Mouse (Mus musculus): Measurements from ENCODE around the gene Pdia6. TPM values are rescaled to one million over a fixed set of nuclear protein-coding genes. Genes with fewer than 3 reads are reported as not detected.
A peak's percentile ranks its signal among the peaks of the same experiment; 100 is the strongest.

Gene Pdia6
- polyA plus RNA-seq, 1 experiment: 76.8 TPM

DNA sequence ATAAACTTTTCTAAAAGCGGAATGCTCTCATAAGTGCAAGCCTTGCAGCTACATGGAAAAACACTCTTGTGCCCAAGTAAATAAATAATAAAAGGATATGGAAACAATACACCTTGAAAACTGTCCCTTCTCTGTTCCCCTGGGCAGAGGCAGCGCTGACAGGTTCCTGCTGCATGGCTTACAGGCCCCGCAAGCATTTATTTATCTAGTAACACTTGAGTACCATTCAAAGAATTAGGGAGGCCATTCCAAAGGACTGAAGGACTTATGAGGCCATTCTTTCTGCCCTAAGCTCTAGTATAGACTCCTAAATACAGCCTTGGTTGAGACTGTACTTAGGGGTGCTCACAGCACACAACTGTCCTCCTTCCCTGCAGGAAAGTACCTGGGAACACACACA is 52.1 kb downstream of the Pdia6 start:
- H3K4me1 ChIP-seq (ENCODE audit: control insufficient read depth, insufficient read depth, low read length): peaks cover 3% of the 10 kb centered on the region; the same call in 1 of the 2 replicates
- H3K4me3 ChIP-seq (replicated peaks; ENCODE audit: extremely low read depth, low read depth, low read length): no peak overlapping the region
- WGBS: 54% methylated on average over 3 of the region's 3 CpGs
- TF ChIP-seq POLR2A (IDR thresholded peaks at IDR 0.05; ENCODE audit: borderline replicate concordance, extremely low read depth, low read depth, low read length) (no peak), CTCF (IDR thresholded peaks at IDR 0.05; ENCODE audit: insufficient read depth, low read length) (no peak)
- no peak for DNase-seq

DNA sequence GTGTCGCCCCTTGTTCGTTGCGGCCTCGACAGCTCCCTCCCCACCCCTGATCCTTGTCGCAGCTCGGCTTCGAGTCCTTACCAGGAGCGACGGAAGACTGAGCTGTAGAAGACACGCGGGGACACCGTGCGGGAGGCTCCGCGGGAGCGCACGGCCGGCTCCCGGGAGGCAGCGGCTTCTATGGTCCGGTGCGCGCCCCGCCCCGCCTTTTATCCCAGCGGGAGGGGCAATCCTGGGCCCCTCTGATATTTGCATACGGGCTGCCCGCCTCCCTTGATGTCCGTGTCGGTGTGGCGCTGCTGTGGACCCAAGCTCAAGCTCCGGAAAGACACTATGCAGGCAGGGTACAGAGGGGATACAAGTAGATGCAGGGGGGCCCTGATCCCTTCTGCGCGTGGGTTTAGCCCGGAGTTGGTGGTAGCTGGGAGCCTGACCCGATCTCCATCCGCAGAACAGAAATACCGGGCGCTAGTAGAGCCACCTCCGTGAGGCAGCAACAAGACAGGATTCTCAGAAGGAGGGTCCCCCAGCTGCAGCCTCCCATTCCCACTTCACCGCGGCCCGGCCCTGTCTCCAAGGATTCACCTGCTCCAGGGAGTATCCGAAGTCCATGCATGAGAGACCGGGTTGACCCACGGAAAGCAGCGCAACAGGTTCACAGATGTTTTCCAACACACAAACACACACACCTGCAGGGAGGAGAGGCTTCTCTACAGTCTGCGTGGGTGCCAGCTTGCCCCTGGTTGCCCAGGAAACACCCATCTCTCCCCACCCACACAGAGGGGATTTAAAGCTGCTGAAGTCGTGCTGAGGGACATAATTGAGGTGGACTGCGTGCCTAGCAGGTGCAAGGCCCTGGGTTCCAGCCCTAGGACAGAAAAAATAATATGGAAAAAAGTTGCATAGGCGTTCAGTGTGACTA is 58.5 kb downstream of the Pdia6 start:
- TF ChIP-seq POLR2A (IDR thresholded peaks at IDR 0.05; ENCODE audit: borderline replicate concordance, extremely low read depth, low read depth, low read length): peak; percentile 73; the same call in 1 of the 2 replicates
- TF ChIP-seq CTCF (IDR thresholded peaks at IDR 0.05; ENCODE audit: insufficient read depth, low read length): no peak
- H3K4me1 ChIP-seq (ENCODE audit: control insufficient read depth, insufficient read depth, low read length): no peaks in the 10 kb centered on the region
- H3K4me3 ChIP-seq (replicated peaks; ENCODE audit: extremely low read depth, low read depth, low read length): peak overlapping the region; percentile 78
- peak; percentile 65 for DNase-seq
- WGBS: 5% methylated on average over 51 of the region's 51 CpGs

DNA sequence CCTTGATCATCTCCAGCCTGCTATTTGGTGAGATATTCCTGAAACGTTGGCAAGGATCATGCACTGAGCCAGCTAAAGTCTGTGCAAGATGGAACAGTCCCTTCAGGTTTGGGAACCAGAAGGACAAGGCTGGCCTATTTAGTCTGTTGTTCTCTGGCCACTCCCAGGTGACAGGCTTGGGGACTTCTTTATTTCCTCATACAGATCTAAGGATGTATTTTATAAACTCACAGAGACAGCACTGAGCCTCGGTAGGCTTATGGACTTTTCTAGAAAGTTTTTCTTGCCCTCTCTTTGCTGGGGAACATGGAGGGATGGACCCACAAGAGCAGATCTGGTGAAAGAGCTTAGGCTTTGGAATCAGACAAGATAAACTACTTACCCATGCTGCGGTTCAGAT is 62.9 kb downstream of the Pdia6 start, which contains the start of gene Atp6v1c2:
Atp6v1c2 (minus strand) TSS at position 101 of the 400 bp plus-strand sequence.
- Histone ChIP-seq H3K4me1 (ENCODE audit: control insufficient read depth, insufficient read depth, low read length) (no peaks in the 10 kb centered on the region), H3K4me3 (replicated peaks; ENCODE audit: extremely low read depth, low read depth, low read length) (no peak within 1 kb of the TSS)
- DNase-seq: no peak
- TF ChIP-seq CTCF (IDR thresholded peaks at IDR 0.05; ENCODE audit: insufficient read depth, low read length) (no peak), POLR2A (IDR thresholded peaks at IDR 0.05; ENCODE audit: borderline replicate concordance, extremely low read depth, low read depth, low read length) (no peak)
- 64% methylated on average over 3 of the region's 3 CpGs for WGBS

DNA sequence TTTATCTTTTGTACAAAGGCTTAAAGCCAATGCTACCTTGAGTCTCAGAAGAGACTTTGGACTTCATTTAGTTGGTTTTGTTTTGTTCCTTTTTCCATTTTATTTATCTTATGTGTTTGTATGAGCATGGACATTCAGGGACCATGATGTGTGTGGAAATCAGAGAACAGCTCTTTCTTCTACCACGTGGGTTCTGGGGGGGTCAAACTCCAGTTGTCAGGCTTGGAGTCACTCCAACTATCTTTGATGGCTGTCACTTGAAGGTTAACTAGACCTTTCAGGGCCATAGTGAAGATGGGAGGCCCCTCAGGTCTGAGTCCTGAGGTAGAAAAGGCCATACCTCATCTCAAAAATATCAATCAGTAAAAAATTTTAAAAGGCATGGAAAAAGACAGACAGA is 67.1 kb downstream of the Pdia6 start:
- H3K4me1 ChIP-seq (ENCODE audit: control insufficient read depth, insufficient read depth, low read length): no peaks in the 10 kb centered on the region

More for the DNA sequence above, 67.1 kb downstream of the Pdia6 start:
- 9% methylated on average over 1 of the region's 1 CpGs for WGBS
- TF ChIP-seq CTCF (IDR thresholded peaks at IDR 0.05; ENCODE audit: insufficient read depth, low read length): no peak
- TF ChIP-seq POLR2A (IDR thresholded peaks at IDR 0.05; ENCODE audit: borderline replicate concordance, extremely low read depth, low read depth, low read length): no peak
- no peak for DNase-seq
- no peak overlapping the region for H3K4me3 ChIP-seq (replicated peaks; ENCODE audit: extremely low read depth, low read depth, low read length)

Other genes with a start within 250 kb of the Pdia6 start
- gene Kcnf1, start 89.7 kb upstream of the Pdia6 start, polyA plus RNA-seq (2012; rRNA removed): 0.85 and 1.0 TPM in 2 replicates
- gene Atp6v1c2, start 62.8 kb downstream of the Pdia6 start, polyA plus RNA-seq (2012; rRNA removed): 42.8 and 55.3 TPM in 2 replicates
- 2.5 and 3.7 TPM in 2 replicates for gene Nol10, start 81.9 kb downstream of the Pdia6 start, polyA plus RNA-seq (2012; rRNA removed)

Data from lung, adult 2 months (tissue).